Mouse (Mus musculus): ENCODE data around the gene Fam76a.

DNA sequence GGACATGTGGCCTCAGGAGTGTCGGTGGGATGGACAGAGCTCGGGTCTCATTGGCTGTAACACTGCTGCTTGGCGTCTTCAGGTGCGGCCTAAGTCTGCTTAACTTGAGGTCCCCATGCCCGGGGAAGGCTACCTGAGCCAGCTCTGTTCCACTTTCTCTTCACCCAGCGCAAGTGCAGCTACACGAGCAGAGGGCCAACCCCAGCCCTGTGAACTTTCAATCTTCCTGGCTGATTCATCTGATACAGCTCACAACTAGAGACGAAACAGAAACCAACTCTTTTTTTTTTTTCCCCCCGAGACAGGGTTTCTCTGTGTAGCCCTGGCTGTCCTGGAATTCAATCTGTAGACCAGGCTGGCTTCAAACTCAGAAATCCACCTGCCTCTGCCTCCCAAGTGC lies 24.2 kb downstream of the Fam76a start:
- TF ChIP-seq GATA1 (IDR thresholded peaks at IDR 0.05; ENCODE audit: borderline replicate concordance, low read length) (no peak), FLI1 (IDR thresholded peaks at IDR 0.05; ENCODE audit: low read length) (no peak)
